Mouse (Mus musculus): Measurements from ENCODE around the gene Tgm5.
"Not testable (repeated sequence)": the region's sequence is repeated elsewhere in the genome, so short reads cannot be mapped to it uniquely, and the experiment has no call there.

Tgm5 gene

DNA sequence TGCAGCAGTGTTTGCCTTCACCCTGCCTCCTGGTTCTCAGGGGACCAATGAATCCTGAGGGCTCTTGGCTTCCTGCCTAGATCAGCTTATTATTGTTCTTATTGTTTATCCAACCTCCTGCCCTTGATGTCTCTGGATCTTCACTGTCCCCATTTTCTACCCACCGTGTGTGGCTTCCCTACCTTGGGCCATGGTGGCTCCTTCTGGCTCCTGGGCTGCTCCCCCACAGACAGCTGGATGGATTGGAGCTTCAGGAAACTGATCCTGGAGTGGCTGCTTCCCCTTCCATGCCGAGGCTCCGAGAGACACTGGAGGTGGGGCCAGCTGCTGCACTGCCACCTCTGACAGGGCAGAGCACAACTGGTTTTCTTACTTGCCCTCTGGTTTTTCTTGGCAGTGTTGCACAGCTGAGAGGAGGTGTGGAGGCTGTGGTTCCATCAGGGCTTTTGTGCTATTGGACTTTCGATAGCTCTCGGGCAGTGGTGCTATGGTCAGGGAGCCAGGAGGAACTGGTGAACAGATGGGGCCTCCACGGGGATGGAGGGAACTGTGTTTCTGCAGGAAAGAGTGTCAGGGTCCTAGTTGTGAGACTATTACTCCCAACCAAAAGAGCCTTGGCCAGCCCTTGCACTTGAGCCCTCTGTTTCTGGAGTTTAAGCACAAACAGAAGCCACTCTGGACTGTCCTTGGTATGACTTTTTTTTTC is at the start of gene Tgm5:
Gene Tgm5 (minus strand): TSS at position 362 of the 706 bp plus-strand sequence.
- DNase-seq (ENCODE audit: low read depth, low spot score): no peak
- Histone ChIP-seq H3K36me3 (ENCODE audit: control insufficient read depth, insufficient read depth, low read length, poor library complexity, severe bottlenecking) (no peaks in the 10 kb centered on the region), H3K27me3 (ENCODE audit: control insufficient read depth, insufficient read depth, low read length, poor library complexity, severe bottlenecking) (no peaks in the 10 kb centered on the region)

DNA sequence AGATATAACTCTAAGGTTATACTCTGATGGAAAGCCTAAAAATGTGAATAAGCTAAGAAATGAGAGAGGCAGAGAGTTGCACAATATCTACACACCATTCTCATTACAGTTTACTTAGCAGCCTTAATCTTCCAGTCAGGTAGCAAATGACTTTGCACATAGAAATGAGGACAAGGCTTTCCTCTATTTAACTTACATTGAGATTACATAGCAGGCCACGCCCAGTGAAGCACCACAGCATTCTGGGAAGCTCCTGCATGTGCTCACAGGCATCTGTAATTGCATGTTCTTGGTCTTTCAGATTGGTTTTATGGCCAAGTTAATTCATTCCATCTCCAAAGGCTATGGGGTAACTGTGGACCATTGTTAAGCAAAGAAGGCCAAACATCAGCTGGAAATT is 47.2 kb upstream of the Tgm5 start:
- DNase-seq (ENCODE audit: low read depth, low spot score): no peak
- Histone ChIP-seq H3K27me3 (ENCODE audit: control insufficient read depth, insufficient read depth, low read length, poor library complexity, severe bottlenecking) (no peaks in the 10 kb centered on the region), H3K36me3 (ENCODE audit: control insufficient read depth, insufficient read depth, low read length, poor library complexity, severe bottlenecking) (no peaks in the 10 kb centered on the region)

DNA sequence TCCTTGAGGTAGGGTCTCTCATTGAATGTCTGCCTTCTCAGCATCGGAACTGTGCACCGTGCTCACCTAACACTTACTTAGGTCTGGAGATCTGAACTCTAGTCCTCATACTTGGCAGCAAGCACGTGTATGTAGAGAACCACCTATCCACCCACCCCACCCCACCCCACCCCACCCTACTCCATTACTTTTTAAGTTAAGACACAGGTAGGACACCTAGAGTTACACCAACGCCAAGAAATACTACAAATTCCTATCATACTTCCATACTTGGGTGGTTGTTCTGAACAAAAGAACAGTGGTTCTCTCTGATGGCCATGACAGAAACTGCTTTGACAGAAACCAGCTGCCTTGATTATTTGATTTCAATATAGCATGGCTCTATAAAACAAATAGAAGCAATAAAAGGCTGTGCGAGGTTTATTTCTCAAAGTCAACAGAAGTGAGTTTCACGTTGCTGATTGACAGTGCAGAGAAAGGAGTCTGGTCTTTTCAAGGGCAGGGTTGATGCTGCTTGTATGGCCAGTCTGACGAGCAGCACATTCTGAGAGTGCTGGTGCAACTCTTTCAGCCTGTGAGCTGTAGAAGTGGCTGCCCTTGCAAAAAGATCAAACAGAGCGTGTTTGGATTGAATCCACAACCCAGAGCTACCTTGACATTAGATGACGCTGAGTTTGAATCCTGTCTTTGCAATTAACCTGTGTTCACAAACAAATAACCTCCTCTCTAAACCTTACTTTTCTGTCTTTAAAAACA is 43.4 kb upstream of the Tgm5 start:
- no peaks in the 10 kb centered on the region for H3K27me3 ChIP-seq (ENCODE audit: control insufficient read depth, insufficient read depth, low read length, poor library complexity, severe bottlenecking)
- no peaks in the 10 kb centered on the region for H3K36me3 ChIP-seq (ENCODE audit: control insufficient read depth, insufficient read depth, low read length, poor library complexity, severe bottlenecking)
- no peak for DNase-seq (ENCODE audit: low read depth, low spot score)

DNA sequence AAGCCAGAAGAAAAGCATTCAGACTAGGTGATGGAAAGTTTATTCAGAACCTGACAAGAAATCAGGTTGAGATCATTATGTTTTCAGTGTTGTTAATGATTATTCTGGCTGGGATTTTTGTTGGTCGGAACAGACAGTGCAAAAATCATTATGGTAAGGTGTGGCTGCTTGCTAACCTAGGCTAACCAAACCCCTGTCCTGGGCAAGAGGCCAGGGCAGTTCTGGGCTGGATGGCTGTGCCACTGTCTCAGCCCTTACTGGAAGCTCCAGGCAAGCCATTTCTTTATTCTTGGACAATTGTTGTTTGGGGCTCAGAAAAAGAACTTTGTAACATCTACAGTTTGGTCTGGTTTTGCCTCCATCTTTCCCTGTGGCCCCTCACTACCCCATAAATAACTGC is 41.9 kb upstream of the Tgm5 start:
- H3K36me3 ChIP-seq (ENCODE audit: control insufficient read depth, insufficient read depth, low read length, poor library complexity, severe bottlenecking): no peaks in the 10 kb centered on the region
- no peaks in the 10 kb centered on the region for H3K27me3 ChIP-seq (ENCODE audit: control insufficient read depth, insufficient read depth, low read length, poor library complexity, severe bottlenecking)
- no peak for DNase-seq (ENCODE audit: low read depth, low spot score)

DNA sequence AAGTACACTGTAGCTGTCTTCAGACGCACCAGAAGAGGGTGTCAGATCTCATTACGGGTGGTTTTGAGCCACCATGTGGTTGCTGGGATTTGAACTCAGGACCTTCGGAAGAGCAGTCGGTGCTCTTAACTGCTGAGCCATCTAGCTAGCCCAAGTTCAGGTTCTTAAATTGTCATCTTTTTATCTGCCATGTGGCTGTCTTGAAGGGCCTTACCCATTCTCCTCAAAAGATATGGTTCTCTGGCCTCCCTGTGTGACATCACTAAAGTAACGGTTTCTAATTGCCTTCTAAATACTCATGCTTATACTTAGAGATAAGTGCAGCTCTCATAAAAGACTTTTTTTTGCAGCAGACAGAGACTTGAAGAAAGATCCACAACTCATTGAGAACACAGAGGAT is 40.7 kb upstream of the Tgm5 start:
- not testable (repeated sequence) for H3K27me3 ChIP-seq (ENCODE audit: control insufficient read depth, insufficient read depth, low read length, poor library complexity, severe bottlenecking); DNase-seq (ENCODE audit: low read depth, low spot score); H3K36me3 ChIP-seq (ENCODE audit: control insufficient read depth, insufficient read depth, low read length, poor library complexity, severe bottlenecking)

DNA sequence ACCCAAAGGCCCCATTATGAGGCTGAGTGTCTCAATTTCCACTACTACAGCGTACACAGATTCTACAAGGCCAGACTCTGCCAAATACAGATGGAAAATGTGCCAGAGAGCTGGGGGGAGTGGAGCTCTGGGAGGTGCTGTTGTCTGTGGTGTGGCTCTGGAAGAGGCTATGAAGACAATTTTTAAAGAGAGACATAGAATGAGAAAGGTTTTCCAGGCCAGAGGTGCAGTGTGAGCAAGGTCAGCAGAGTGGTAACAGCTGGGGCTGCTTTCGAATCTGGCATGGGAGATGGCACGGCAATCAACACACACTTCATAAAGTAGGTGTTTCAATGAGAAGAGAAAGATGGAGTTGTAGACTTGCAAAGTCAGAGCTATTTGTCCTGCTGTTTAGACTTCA is 33.6 kb upstream of the Tgm5 start:
- DNase-seq (ENCODE audit: low read depth, low spot score): no peak
- Histone ChIP-seq H3K27me3 (ENCODE audit: control insufficient read depth, insufficient read depth, low read length, poor library complexity, severe bottlenecking) (no peaks in the 10 kb centered on the region; the same call in 1 of the 2 replicates), H3K36me3 (ENCODE audit: control insufficient read depth, insufficient read depth, low read length, poor library complexity, severe bottlenecking) (no peaks in the 10 kb centered on the region)

DNA sequence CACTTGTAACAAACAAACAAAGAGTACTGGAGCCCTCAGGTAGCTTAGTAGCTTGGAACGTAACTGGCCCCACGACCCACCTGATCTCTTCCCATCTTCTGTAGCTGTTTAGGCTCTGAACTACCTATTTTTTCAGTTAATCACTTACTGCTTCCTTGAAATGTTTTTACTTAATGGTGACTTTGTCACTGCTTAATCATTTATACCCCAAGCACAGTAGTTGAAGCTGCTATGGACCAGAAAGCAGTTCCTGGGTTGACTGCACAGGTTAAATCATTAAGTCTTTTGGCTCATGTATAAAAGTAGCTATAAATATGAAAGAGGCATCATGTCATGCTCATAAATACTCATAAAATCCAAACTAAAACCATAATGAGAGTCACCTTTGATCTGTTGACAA is 29.8 kb upstream of the Tgm5 start:
- DNase-seq (ENCODE audit: low read depth, low spot score): no peak
- no peaks in the 10 kb centered on the region for H3K27me3 ChIP-seq (ENCODE audit: control insufficient read depth, insufficient read depth, low read length, poor library complexity, severe bottlenecking)
- H3K36me3 ChIP-seq (ENCODE audit: control insufficient read depth, insufficient read depth, low read length, poor library complexity, severe bottlenecking): no peaks in the 10 kb centered on the region

DNA sequence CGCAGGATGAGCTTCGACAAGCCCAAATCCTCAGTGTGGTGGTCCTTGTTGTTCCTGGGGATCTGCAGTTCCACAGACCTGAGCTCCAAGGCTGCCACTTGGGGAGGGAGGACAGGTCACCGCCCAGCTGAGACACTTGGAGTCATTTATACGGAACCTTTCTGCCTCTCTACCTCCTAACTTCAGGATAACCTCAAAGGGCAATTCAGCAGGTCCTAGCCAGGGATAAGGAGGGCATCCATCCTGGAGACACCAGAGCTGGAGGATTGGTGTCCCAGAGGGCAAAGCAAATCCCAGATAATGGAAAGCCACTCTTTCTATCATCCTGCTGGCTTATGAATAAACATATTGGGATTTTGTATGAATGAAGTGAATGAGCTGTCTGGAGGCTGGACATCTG is 24.1 kb upstream of the Tgm5 start, which contains the start of gene Tgm7:
Gene Tgm7 (minus strand): TSS at position 101 of the 400 bp plus-strand sequence.
- H3K36me3 ChIP-seq (ENCODE audit: control insufficient read depth, insufficient read depth, low read length, poor library complexity, severe bottlenecking): no peaks in the 10 kb centered on the region
- no peak for DNase-seq (ENCODE audit: low read depth, low spot score)
- no peaks in the 10 kb centered on the region; the same call in 1 of the 2 replicates for H3K27me3 ChIP-seq (ENCODE audit: control insufficient read depth, insufficient read depth, low read length, poor library complexity, severe bottlenecking)

DNA sequence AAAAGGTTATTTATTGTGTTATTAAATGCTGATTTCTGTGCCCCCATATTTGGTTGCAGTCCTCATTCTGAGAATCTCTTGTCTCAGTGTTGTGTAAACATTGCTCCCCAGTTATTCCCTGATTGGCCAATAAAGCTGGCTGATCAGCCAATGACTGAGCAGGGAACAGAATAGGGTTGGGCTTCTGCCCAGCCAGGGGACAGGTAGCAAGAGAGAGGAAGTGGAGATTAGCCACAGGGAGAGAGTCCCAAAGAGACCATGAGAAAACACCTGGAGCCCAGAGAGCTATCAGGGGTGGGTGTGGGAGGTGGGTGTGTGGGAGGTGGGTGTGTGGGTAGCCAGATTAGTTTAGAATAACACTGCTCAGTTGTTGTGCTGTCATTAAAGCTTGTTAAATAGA is 20.3 kb upstream of the Tgm5 start:
- Histone ChIP-seq H3K27me3 (ENCODE audit: control insufficient read depth, insufficient read depth, low read length, poor library complexity, severe bottlenecking) (no peaks in the 10 kb centered on the region; the same call in 1 of the 2 replicates), H3K36me3 (ENCODE audit: control insufficient read depth, insufficient read depth, low read length, poor library complexity, severe bottlenecking) (no peaks in the 10 kb centered on the region)
- DNase-seq (ENCODE audit: low read depth, low spot score): no peak

DNA sequence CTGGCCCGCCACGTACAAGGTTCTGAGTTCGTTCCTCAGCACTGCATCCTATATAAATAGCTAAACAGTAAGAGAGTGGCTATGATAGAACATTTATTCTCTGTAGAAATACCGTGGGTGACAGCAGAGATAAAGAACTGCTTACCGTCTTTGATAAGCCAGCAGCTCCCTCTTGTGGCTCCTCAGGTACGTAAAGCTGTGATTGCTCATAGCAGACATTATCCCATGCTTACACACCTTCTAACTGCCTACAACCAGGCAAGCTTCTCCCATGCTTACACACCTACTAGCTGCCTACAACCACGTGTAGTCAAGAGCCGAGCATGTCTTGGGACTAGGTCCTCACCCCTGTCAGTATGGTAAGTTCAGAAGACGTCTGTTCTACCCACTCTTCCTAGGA is 16.4 kb upstream of the Tgm5 start:
- no peaks in the 10 kb centered on the region for H3K36me3 ChIP-seq (ENCODE audit: control insufficient read depth, insufficient read depth, low read length, poor library complexity, severe bottlenecking)
- peak; percentile 69 for DNase-seq (ENCODE audit: low read depth, low spot score)
- H3K27me3 ChIP-seq (ENCODE audit: control insufficient read depth, insufficient read depth, low read length, poor library complexity, severe bottlenecking): no peaks in the 10 kb centered on the region; the same call in 1 of the 2 replicates

DNA sequence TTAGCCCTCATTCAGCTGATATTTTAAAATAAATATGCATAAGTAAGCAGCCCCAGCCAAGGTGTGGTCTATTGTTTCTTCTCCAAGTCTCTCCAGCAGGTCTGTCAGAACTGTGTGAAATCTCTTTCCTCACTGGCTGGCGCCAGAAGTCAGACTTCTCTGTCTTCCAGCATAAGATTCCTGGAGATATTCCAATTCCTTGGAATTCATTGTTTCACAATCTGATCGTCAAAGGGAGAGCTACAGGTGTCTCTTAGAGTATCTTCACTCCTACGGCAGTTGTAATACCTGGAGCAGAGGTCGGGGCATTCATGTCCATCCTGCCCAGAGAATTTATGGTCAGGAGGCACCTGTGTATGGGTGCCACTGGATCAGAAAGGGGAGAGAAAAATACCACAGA is 4.1 kb upstream of the Tgm5 start:
- Histone ChIP-seq H3K36me3 (ENCODE audit: control insufficient read depth, insufficient read depth, low read length, poor library complexity, severe bottlenecking) (no peaks in the 10 kb centered on the region), H3K27me3 (ENCODE audit: control insufficient read depth, insufficient read depth, low read length, poor library complexity, severe bottlenecking) (no peaks in the 10 kb centered on the region)
- DNase-seq (ENCODE audit: low read depth, low spot score): no peak

DNA sequence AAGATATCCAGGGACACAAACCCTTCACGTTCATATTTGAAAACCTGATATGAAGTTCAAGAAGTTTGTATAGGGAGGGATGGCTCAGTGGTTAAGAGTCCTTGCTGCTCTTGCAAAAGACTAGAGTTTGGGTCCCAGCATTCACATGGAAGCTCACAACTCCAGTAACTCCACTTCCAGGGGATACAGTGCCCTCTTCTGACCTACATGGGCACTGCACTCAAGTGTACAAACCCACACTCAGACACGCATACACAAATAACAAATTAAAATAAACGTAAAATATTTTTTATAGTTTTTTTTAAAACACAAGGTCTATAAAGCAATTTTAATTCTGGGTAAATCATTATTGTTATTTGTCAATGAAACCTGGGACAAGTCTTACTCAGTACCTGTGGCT is 2.9 kb upstream of the Tgm5 start:
- Histone ChIP-seq H3K36me3 (ENCODE audit: control insufficient read depth, insufficient read depth, low read length, poor library complexity, severe bottlenecking) (no peaks in the 10 kb centered on the region), H3K27me3 (ENCODE audit: control insufficient read depth, insufficient read depth, low read length, poor library complexity, severe bottlenecking) (no peaks in the 10 kb centered on the region)
- DNase-seq (ENCODE audit: low read depth, low spot score): no peak

DNA sequence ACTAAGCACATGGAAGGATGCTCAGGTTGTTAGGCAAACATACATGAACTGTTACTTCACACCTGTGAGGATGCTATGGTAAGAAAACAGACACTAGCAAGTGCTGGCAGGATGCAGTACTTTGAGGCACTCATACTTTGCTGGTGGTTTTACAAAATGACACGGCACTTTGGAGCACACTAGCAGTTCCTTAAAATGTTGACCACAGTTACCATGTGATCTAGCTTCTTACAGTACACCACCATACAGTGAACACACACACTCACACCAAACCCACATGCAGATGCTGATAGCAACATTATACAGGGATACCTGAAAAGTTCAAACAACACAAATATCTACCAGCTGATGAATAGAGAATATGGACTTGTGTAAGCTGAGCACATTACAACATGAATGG is 3.0 kb downstream of the Tgm5 start:
- Histone ChIP-seq H3K36me3 (ENCODE audit: control insufficient read depth, insufficient read depth, low read length, poor library complexity, severe bottlenecking) (no peaks in the 10 kb centered on the region), H3K27me3 (ENCODE audit: control insufficient read depth, insufficient read depth, low read length, poor library complexity, severe bottlenecking) (no peaks in the 10 kb centered on the region)
- peak; percentile 5 for DNase-seq (ENCODE audit: low read depth, low spot score)

DNA sequence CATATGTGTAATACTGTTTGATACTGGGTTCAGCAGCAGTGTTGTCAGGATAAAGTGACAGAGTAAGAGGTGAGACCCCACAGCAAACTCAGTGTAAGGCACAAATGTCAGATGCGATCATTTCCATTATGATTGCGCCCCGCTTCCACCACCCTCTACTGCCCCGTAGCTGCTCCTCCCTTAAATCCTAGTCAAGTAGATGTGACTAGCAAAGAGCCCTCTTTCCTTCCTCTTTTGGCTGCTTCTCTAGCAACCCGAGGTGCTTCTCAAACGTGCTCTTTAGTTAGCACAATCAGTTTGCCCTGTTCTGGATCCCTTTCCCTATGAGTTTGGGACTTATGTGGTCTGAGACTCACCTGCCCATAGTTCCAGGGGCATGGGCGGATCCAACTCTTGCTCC is 10.9 kb downstream of the Tgm5 start:
- Histone ChIP-seq H3K27me3 (ENCODE audit: control insufficient read depth, insufficient read depth, low read length, poor library complexity, severe bottlenecking) (no peaks in the 10 kb centered on the region), H3K36me3 (ENCODE audit: control insufficient read depth, insufficient read depth, low read length, poor library complexity, severe bottlenecking) (no peaks in the 10 kb centered on the region)
- DNase-seq (ENCODE audit: low read depth, low spot score): no peak

DNA sequence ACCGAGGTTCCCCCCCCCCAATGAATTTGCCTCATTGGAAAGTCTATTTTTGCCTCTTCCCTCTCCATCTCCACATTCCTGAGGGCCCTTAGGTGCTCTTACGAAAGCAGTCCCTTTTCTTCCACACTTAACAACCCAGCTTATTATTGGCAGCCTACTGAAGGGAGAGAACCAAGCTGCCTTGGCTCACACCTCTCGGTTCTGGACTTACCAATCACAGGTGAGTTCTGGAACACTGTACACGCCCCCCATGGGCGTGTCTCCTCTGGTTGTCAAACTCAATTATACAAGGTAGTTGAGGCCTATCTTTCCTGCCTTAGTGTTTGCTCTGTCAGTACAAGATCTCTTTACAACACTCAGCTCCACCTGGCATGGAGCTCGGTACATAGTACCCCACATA is 13.8 kb downstream of the Tgm5 start:
- DNase-seq (ENCODE audit: low read depth, low spot score): no peak
- no peaks in the 10 kb centered on the region for H3K36me3 ChIP-seq (ENCODE audit: control insufficient read depth, insufficient read depth, low read length, poor library complexity, severe bottlenecking)
- H3K27me3 ChIP-seq (ENCODE audit: control insufficient read depth, insufficient read depth, low read length, poor library complexity, severe bottlenecking): no peaks in the 10 kb centered on the region

All from splenic B cell, adult 2 months (primary cell).